Mouse (Mus musculus) lung, postnatal 25 days (tissue): ENCODE data around the gene Ndufs7.
"Not testable (repeated sequence)": the region's sequence is repeated elsewhere in the genome, so short reads cannot be mapped to it uniquely, and the experiment has no call there.

Experiments used
- DNase-seq: peaks from one replicate; pipeline ENCODE4 v3.0.0; 2022; ENCODE audit warnings: low spot score

Gene Ndufs7

GRCm38 (mm10) chr10:80242607-80243006 lies 6.3 kb upstream of the Ndufs7 start:
- no peak for DNase-seq

GRCm38 (mm10) chr10:80244791-80245399 lies 4.0 kb upstream of the Ndufs7 start:
- DNase-seq = no peak

- DNase-seq = peak; percentile 85
Measured at GRCm38 (mm10) chr10:80245600-80245999, 3.3 kb upstream of the Ndufs7 start.

- DNase-seq = no peak
Measured at GRCm38 (mm10) chr10:80247849-80248248, 1.1 kb upstream of the Ndufs7 start.

GRCm38 (mm10) chr10:80248437-80248836 lies 484 bp upstream of the Ndufs7 start:
- DNase-seq = not testable (repeated sequence)

GRCm38 (mm10) chr10:80250059-80250458 lies 1.1 kb downstream of the Ndufs7 start:
- DNase-seq = no peak

GRCm38 (mm10) chr10:80250573-80250972 lies 1.7 kb downstream of the Ndufs7 start:
- no peak for DNase-seq

GRCm38 (mm10) chr10:80252011-80252410 lies 3.1 kb downstream of the Ndufs7 start:
- no peak for DNase-seq

- no peak for DNase-seq
Measured at GRCm38 (mm10) chr10:80252493-80253274, 3.8 kb downstream of the Ndufs7 start.

GRCm38 (mm10) chr10:80253551-80253950 lies 4.6 kb downstream of the Ndufs7 start:
- DNase-seq = no peak

GRCm38 (mm10) chr10:80254331-80255297 lies 5.7 kb downstream of the Ndufs7 start:
- no peak for DNase-seq

GRCm38 (mm10) chr10:80255881-80256535 lies 7.1 kb downstream of the Ndufs7 start:
- no peak for DNase-seq

- no peak for DNase-seq
Measured at GRCm38 (mm10) chr10:80257936-80258335, 9.0 kb downstream of the Ndufs7 start.

GRCm38 (mm10) chr10:80258752-80259462 lies 10.0 kb downstream of the Ndufs7 start:
- no peak for DNase-seq

GRCm38 (mm10) chr10:80259463-80259805 lies 10.5 kb downstream of the Ndufs7 start:
- no peak for DNase-seq

GRCm38 (mm10) chr10:80259861-80260641 lies 11.1 kb downstream of the Ndufs7 start:
- no peak for DNase-seq

GRCm38 (mm10) chr10:80260642-80261584 lies 12.0 kb downstream of the Ndufs7 start, which contains the start of the genes Gamt and Dazap1:
Gene Gamt, minus strand, starts transcription at chr10:80261012.
Gene Dazap1, plus strand, starts transcription at chr10:80261486.
- peak; percentile 97 for DNase-seq

GRCm38 (mm10) chr10:80261585-80261968 lies 12.7 kb downstream of the Ndufs7 start:
- DNase-seq = peak; percentile 99

GRCm38 (mm10) chr10:80262169-80262568 lies 13.2 kb downstream of the Ndufs7 start:
- no peak for DNase-seq
